Mouse (Mus musculus) heart, postnatal 0 days (tissue): ENCODE results near the gene Islr2.

Experiments
- CTCF ChIP-seq: IDR thresholded peaks from 2 replicates; pipeline ENCODE4 v1.5.1; 2016; ENCODE audit warnings: antibody characterized with exemption, control low read depth, low read depth
- EP300 ChIP-seq: IDR thresholded peaks from 2 replicates; pipeline ENCODE4 v1.6.1; 2016; ENCODE audit warnings: antibody characterized with exemption, low read depth

DNA sequence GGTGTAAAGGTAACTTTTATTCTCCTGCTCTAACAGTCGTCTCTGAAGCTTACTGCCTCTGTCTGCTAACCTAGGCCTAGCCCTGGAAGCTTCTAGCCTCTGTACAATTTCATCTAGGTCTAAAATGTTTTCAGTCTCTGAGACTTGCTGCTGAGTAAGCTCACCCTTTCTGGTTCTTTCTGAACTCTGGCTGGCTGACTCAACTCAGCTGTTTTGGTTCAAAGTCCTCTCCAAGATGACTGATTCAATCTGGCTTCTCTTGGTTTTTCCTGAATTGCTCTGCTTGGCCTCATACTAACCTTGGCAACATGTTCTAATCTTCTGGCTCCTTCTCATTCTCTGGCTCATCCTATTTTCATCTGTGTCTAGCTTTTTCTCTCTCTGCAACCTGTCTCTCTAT, 38.3 kb downstream of the Islr2 start:
- TF ChIP-seq CTCF = no peak
- no peak for TF ChIP-seq EP300
